Mouse (Mus musculus): Measurements from ENCODE around the gene Hoxa13. TPM values are rescaled to one million over a fixed set of nuclear protein-coding genes. Genes with fewer than 3 reads are reported as not detected.

Hoxa13 gene
- not detected for polyA plus RNA-seq (2014; fragmentation: Illumina TruSeq; extraction: RNeasy Lipid Tissue Mini Kit (QIAGEN cat#74804); ENCODE audit: low read depth, low replicate concordance)

GRCm38 (mm10) chr6:52260654-52261575 is at the start of gene Hoxa13:
Gene Hoxa13 (minus strand): TSS chr6:52260880.

GRCm38 (mm10) chr6:52245757-52246142 is 14.9 kb downstream of the Hoxa13 start, which contains the start of gene Hoxa11:
Gene Hoxa11 (minus strand): TSS chr6:52245810.

GRCm38 (mm10) chr6:52240389-52241000 is 20.2 kb downstream of the Hoxa13 start, which contains the start of gene Hoxa10:
Gene Hoxa10 (minus strand): TSS chr6:52240854.

GRCm38 (mm10) chr6:52230516-52231165 is 30.0 kb downstream of the Hoxa13 start, which contains the start of gene Hoxa9:
Gene Hoxa9 (minus strand): TSS chr6:52231089.

GRCm38 (mm10) chr6:52221337-52221992 is 39.2 kb downstream of the Hoxa13 start, which contains the start of gene Hoxa7:
Gene Hoxa7 (minus strand): TSS chr6:52221854.

GRCm38 (mm10) chr6:52213119-52213986 is 47.3 kb downstream of the Hoxa13 start, which contains the start of the genes Hoxa3 and Gm28308:
Gene Hoxa3 (minus strand): TSS chr6:52213336.
Gene Gm28308 (minus strand): TSS chr6:52213339.

GRCm38 (mm10) chr6:52208072-52208867 is 52.4 kb downstream of the Hoxa13 start, which contains the start of gene Hoxa6:
Gene Hoxa6 (minus strand): TSS chr6:52208722.

Other genes starting within 250 kb of the Hoxa13 start
- 80.7 TPM for gene Skap2, start 248.3 kb downstream of the Hoxa13 start, polyA plus RNA-seq (2014; fragmentation: Illumina TruSeq; extraction: RNeasy Lipid Tissue Mini Kit (QIAGEN cat#74804); ENCODE audit: low read depth, low replicate concordance)
- 0.93 TPM for gene Hoxa1, start 102.6 kb downstream of the Hoxa13 start, polyA plus RNA-seq (2014; fragmentation: Illumina TruSeq; extraction: RNeasy Lipid Tissue Mini Kit (QIAGEN cat#74804); ENCODE audit: low read depth, low replicate concordance)
- 1.5 TPM for gene Hoxa2, start 96.0 kb downstream of the Hoxa13 start, polyA plus RNA-seq (2014; fragmentation: Illumina TruSeq; extraction: RNeasy Lipid Tissue Mini Kit (QIAGEN cat#74804); ENCODE audit: low read depth, low replicate concordance)
- gene 5730596B20Rik, start 83.4 kb downstream of the Hoxa13 start, polyA plus RNA-seq (2014; fragmentation: Illumina TruSeq; extraction: RNeasy Lipid Tissue Mini Kit (QIAGEN cat#74804); ENCODE audit: low read depth, low replicate concordance), result not detected
- 0.47 TPM for gene Hoxa4, start 69.1 kb downstream of the Hoxa13 start, polyA plus RNA-seq (2014; fragmentation: Illumina TruSeq; extraction: RNeasy Lipid Tissue Mini Kit (QIAGEN cat#74804); ENCODE audit: low read depth, low replicate concordance)
- 11.8 TPM for gene Hoxa5, start 56.3 kb downstream of the Hoxa13 start, polyA plus RNA-seq (2014; fragmentation: Illumina TruSeq; extraction: RNeasy Lipid Tissue Mini Kit (QIAGEN cat#74804); ENCODE audit: low read depth, low replicate concordance)
- not detected for gene Hoxa6, start 52.2 kb downstream of the Hoxa13 start, polyA plus RNA-seq (2014; fragmentation: Illumina TruSeq; extraction: RNeasy Lipid Tissue Mini Kit (QIAGEN cat#74804); ENCODE audit: low read depth, low replicate concordance)
- 3.1 TPM for gene Hoxa3, start 47.5 kb downstream of the Hoxa13 start, polyA plus RNA-seq (2014; fragmentation: Illumina TruSeq; extraction: RNeasy Lipid Tissue Mini Kit (QIAGEN cat#74804); ENCODE audit: low read depth, low replicate concordance)
- gene Gm28308, start 47.5 kb downstream of the Hoxa13 start, polyA plus RNA-seq (2014; fragmentation: Illumina TruSeq; extraction: RNeasy Lipid Tissue Mini Kit (QIAGEN cat#74804); ENCODE audit: low read depth, low replicate concordance), result not detected
- 9.6 TPM for gene Hoxa7, start 39.0 kb downstream of the Hoxa13 start, polyA plus RNA-seq (2014; fragmentation: Illumina TruSeq; extraction: RNeasy Lipid Tissue Mini Kit (QIAGEN cat#74804); ENCODE audit: low read depth, low replicate concordance)
- gene Hoxa9, start 29.8 kb downstream of the Hoxa13 start, polyA plus RNA-seq (2014; fragmentation: Illumina TruSeq; extraction: RNeasy Lipid Tissue Mini Kit (QIAGEN cat#74804); ENCODE audit: low read depth, low replicate concordance), result 1.1 TPM
- gene Hoxa10, start 20.0 kb downstream of the Hoxa13 start, polyA plus RNA-seq (2014; fragmentation: Illumina TruSeq; extraction: RNeasy Lipid Tissue Mini Kit (QIAGEN cat#74804); ENCODE audit: low read depth, low replicate concordance), result 1.0 TPM
- not detected for gene Hoxa11, start 15.1 kb downstream of the Hoxa13 start, polyA plus RNA-seq (2014; fragmentation: Illumina TruSeq; extraction: RNeasy Lipid Tissue Mini Kit (QIAGEN cat#74804); ENCODE audit: low read depth, low replicate concordance)
- gene Evx1, start 52.6 kb upstream of the Hoxa13 start, polyA plus RNA-seq (2014; fragmentation: Illumina TruSeq; extraction: RNeasy Lipid Tissue Mini Kit (QIAGEN cat#74804); ENCODE audit: low read depth, low replicate concordance), result not detected

All from adrenal gland, adult 10 weeks (tissue).